Mouse (Mus musculus) stomach, embryonic 16.5 days (tissue): ENCODE results near the gene Eif4g3. TPM values are rescaled to one million over a fixed set of nuclear protein-coding genes. Genes with fewer than 3 reads are reported as not detected.

Experiments used
- ATAC-seq: fragments of 200-750 bp; cut with Nextera tagmentation; 2 replicates; pipeline ENCODE4 v1.8.0; 2017; ENCODE audit warnings: moderate number of reproducible peaks, moderate TSS enrichment; ENCODE audit not compliant: insufficient read depth, low FRiP score
- H3K27ac ChIP-seq: fragments of 300-500 bp; sonication (generic); 2 replicates; pipeline ENCODE4 v1.5.1; 2014; ENCODE audit warnings: low read length
- H3K27me3 ChIP-seq: fragments of 300-500 bp; sonication (generic); 2 replicates; pipeline ENCODE4 v1.6.1; 2014; ENCODE audit warnings: low read length, control low read depth, mixed read lengths; ENCODE audit not compliant: control insufficient read depth, insufficient read depth
- H3K36me3 ChIP-seq: fragments of 300-500 bp; sonication (generic); 2 replicates; pipeline ENCODE4 v1.6.1; 2014; ENCODE audit warnings: low read length; ENCODE audit not compliant: control insufficient read depth, insufficient read depth
- H3K4me1 ChIP-seq: fragments of 300-500 bp; sonication (generic); 2 replicates; pipeline ENCODE4 v1.6.1; 2014; ENCODE audit warnings: low read length, control low read depth, mixed read lengths; ENCODE audit not compliant: control insufficient read depth, insufficient read depth
- H3K4me2 ChIP-seq: fragments of 300-500 bp; sonication (generic); 2 replicates; pipeline ENCODE4 v1.6.1; 2014; ENCODE audit warnings: low read depth, low read length, mixed read lengths
- H3K4me3 ChIP-seq: fragments of 300-500 bp; sonication (generic); replicated peaks from 2 replicates; pipeline ENCODE4 v1.5.1; 2014; ENCODE audit warnings: mild to moderate bottlenecking, low read length
- H3K9ac ChIP-seq: fragments of 300-500 bp; sonication (generic); 2 replicates; pipeline ENCODE4 v1.6.1; 2014; ENCODE audit warnings: low read length
- H3K9me3 ChIP-seq: fragments of 300-500 bp; sonication (generic); replicated peaks from 2 replicates; pipeline ENCODE4 v1.6.1; 2016; ENCODE audit warnings: low read length, control low read depth; ENCODE audit not compliant: control insufficient read depth
- WGBS: fragments of 180-500 bp; shearing (Covaris S2); extraction: QIAGEN DNeasy Blood & Tissue Kit; methylation state at CpG from one replicate; pipeline ENCODE4 v1.1.7; 2014; 5-methylcytosine and 5-hydroxymethylcytosine counted together
- polyA plus RNA-seq: library from polyadenylated mRNA; unstranded; fragments of >200 nt; fragmentation: Nextera tagmentation; extraction: Ambion mirVana; gene quantifications from 2 replicates; pipeline ENCODE4 v1.2.1, GENCODE M21; 2015

Eif4g3 gene
- polyA plus RNA-seq, 1 experiment from 2014 or later, result 24.8 TPM

GRCm38 (mm10) chr4:138039275-138039651 is 46.4 kb downstream of the Eif4g3 start:
- Histone ChIP-seq H3K4me1 (peaks cover 10% of the 10 kb centered on the region), H3K27me3 (no peaks in the 10 kb centered on the region), H3K4me2 (no peak overlapping the region), H3K9me3 (no peaks in the 10 kb centered on the region), H3K4me3 (no peak overlapping the region), H3K9ac (no peak overlapping the region), H3K27ac (no peak overlapping the region), H3K36me3 (no peaks in the 10 kb centered on the region)
- 80% methylated on average over 9 of the region's 9 CpGs for WGBS
- ATAC-seq, result no peak

- Histone ChIP-seq H3K9me3 (no peaks in the 10 kb centered on the region), H3K27me3 (no peaks in the 10 kb centered on the region), H3K4me3 (no peak overlapping the region), H3K4me1 (peaks cover 10% of the 10 kb centered on the region), H3K27ac (no peak overlapping the region), H3K36me3 (peaks cover 8% of the 10 kb centered on the region), H3K4me2 (no peak overlapping the region), H3K9ac (no peak overlapping the region)
- ATAC-seq, result no peak
- WGBS, result 85% methylated on average over 3 of the region's 3 CpGs
Observed at GRCm38 (mm10) chr4:138040589-138040988, 47.8 kb downstream of the Eif4g3 start.

GRCm38 (mm10) chr4:138041566-138042256 is 48.9 kb downstream of the Eif4g3 start:
- Histone ChIP-seq H3K9ac (no peak overlapping the region), H3K4me1 (peaks cover 10% of the 10 kb centered on the region), H3K4me3 (no peak overlapping the region), H3K9me3 (0 out of 2 replicates have a peak, but pooled peaks cover 2% of the 10 kb centered on the region), H3K4me2 (no peak overlapping the region), H3K27me3 (no peaks in the 10 kb centered on the region), H3K27ac (no peak overlapping the region), H3K36me3 (peaks cover 16% of the 10 kb centered on the region)
- 80% methylated on average over 12 of the region's 12 CpGs for WGBS
- ATAC-seq, result no peak

GRCm38 (mm10) chr4:138042257-138042589 is 49.4 kb downstream of the Eif4g3 start:
- Histone ChIP-seq H3K9me3 (0 out of 2 replicates have a peak, but pooled peaks cover 2% of the 10 kb centered on the region), H3K4me1 (peaks cover 10% of the 10 kb centered on the region), H3K9ac (no peak overlapping the region), H3K36me3 (peaks cover 16% of the 10 kb centered on the region), H3K27ac (no peak overlapping the region), H3K27me3 (no peaks in the 10 kb centered on the region), H3K4me3 (no peak overlapping the region), H3K4me2 (no peak overlapping the region)
- ATAC-seq, result no peak
- 51% methylated on average over 2 of the region's 2 CpGs for WGBS

GRCm38 (mm10) chr4:138042625-138043024 is 49.8 kb downstream of the Eif4g3 start:
- Histone ChIP-seq H3K4me3 (no peak overlapping the region), H3K4me2 (no peak overlapping the region), H3K9me3 (0 out of 2 replicates have a peak, but pooled peaks cover 2% of the 10 kb centered on the region), H3K9ac (no peak overlapping the region), H3K27ac (no peak overlapping the region), H3K36me3 (peaks cover 16% of the 10 kb centered on the region), H3K27me3 (no peaks in the 10 kb centered on the region), H3K4me1 (peaks cover 10% of the 10 kb centered on the region)
- WGBS, result 93% methylated on average over 5 of the region's 5 CpGs
- ATAC-seq, result no peak

- Histone ChIP-seq H3K9me3 (0 out of 2 replicates have a peak, but pooled peaks cover 2% of the 10 kb centered on the region), H3K4me2 (no peak overlapping the region), H3K27ac (no peak overlapping the region), H3K36me3 (peaks cover 16% of the 10 kb centered on the region), H3K4me1 (no peaks in the 10 kb centered on the region), H3K27me3 (no peaks in the 10 kb centered on the region), H3K9ac (no peak overlapping the region), H3K4me3 (no peak overlapping the region)
- WGBS, result 98% methylated on average over 16 of the region's 16 CpGs
- ATAC-seq, result no peak
Observed at GRCm38 (mm10) chr4:138044841-138045500, 52.1 kb downstream of the Eif4g3 start.

- Histone ChIP-seq H3K4me3 (no peak overlapping the region), H3K36me3 (peaks cover 16% of the 10 kb centered on the region), H3K27ac (no peak overlapping the region), H3K4me2 (no peak overlapping the region), H3K9ac (no peak overlapping the region), H3K9me3 (0 out of 2 replicates have a peak, but pooled peaks cover 2% of the 10 kb centered on the region), H3K27me3 (no peaks in the 10 kb centered on the region), H3K4me1 (no peaks in the 10 kb centered on the region)
- ATAC-seq, result no peak
- WGBS, result 100% methylated on average over 1 of the region's 1 CpGs
Observed at GRCm38 (mm10) chr4:138045809-138046208, 53.0 kb downstream of the Eif4g3 start.

GRCm38 (mm10) chr4:138046371-138046770 is 53.5 kb downstream of the Eif4g3 start:
- ATAC-seq, result no peak
- peaks cover 16% of the 10 kb centered on the region for H3K36me3 ChIP-seq
- WGBS, result 94% methylated on average over 8 of the region's 8 CpGs

GRCm38 (mm10) chr4:138049547-138049946 is 56.7 kb downstream of the Eif4g3 start:
- peaks cover 24% of the 10 kb centered on the region for H3K36me3 ChIP-seq
- 75% methylated on average over 6 of the region's 6 CpGs for WGBS

More at GRCm38 (mm10) chr4:138046371-138046770, 53.5 kb downstream of the Eif4g3 start:
- Histone ChIP-seq H3K9ac (no peak overlapping the region), H3K4me1 (no peaks in the 10 kb centered on the region), H3K9me3 (0 out of 2 replicates have a peak, but pooled peaks cover 2% of the 10 kb centered on the region), H3K27me3 (no peaks in the 10 kb centered on the region), H3K4me3 (no peak overlapping the region), H3K4me2 (no peak overlapping the region), H3K27ac (no peak overlapping the region)

More at GRCm38 (mm10) chr4:138049547-138049946, 56.7 kb downstream of the Eif4g3 start:
- no peak for ATAC-seq
- Histone ChIP-seq H3K4me3 (no peak overlapping the region), H3K9ac (no peak overlapping the region), H3K27ac (no peak overlapping the region), H3K9me3 (0 out of 2 replicates have a peak, but pooled peaks cover 2% of the 10 kb centered on the region), H3K4me2 (no peak overlapping the region), H3K4me1 (no peaks in the 10 kb centered on the region), H3K27me3 (no peaks in the 10 kb centered on the region)
